Mouse (Mus musculus): ENCODE results near the gene Acad8.
A peak's percentile ranks its signal among the peaks of the same experiment; 100 is the strongest.

Gene Acad8

DNA sequence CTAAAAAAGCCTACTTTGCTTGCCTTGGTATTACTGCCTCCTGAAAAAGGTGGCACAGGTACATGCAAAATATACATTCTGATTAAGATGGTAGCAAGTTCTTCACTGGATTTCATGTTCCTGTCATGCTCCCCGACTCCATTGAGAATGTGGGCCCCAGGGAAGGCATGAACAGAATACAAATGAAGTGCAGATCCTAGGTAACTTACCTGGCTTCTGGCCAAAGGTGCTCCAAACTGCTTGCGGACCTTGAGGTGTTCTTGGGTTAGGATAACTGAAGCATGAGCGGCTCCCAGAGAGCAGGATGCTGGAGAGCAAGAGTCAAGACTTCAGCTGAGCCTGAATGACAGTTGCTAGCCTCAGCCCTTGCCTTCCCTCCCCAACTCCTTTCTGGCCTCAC is 20.6 kb downstream of the Acad8 start:
- DNase-seq, result peak; percentile 33

DNA sequence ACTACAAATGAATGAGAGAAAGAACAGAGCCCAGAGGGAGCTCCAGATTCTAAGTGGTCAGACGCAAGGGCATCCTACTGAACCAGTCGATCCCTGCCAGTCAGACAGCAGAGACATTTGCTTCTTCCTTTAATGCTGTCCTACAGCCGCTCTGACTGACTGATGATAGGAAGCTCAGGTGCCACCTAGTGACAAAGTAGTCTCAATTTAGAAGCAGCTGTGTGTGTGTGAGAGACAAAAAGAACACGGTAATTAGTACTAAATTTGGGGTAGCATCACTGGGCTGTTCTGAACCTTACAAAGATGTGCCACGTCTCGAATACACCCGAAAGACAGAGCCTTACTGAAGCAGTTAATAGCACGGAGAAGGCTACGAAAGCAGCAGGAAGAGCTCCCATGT is 21.6 kb downstream of the Acad8 start:
- no peak for DNase-seq

GRCm38 (mm10) chr9:26947790-26948189 is 51.6 kb downstream of the Acad8 start:
- no peak for DNase-seq

DNA sequence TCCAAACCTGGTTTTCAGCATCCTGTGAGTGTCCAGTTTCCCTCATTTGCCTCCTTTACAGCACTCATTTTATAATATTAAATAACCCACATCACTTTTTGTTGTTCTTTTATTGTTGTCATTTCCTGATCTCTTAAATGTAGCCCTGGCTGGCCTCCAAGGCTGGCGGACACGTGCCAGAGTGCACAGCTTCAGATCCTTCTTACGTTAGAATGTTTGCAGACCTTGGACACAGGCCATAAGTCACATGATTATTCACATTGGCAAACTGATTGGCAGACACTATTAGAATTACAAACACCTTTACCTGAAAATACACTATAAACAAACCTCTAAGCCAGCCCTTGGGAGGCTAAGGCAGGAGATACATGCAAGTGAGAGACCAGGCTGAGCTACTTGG is 75.2 kb downstream of the Acad8 start:
- peak; percentile 31 for DNase-seq

Measured in kidney, adult 11 months (tissue).